In the genomic region with DNA sequence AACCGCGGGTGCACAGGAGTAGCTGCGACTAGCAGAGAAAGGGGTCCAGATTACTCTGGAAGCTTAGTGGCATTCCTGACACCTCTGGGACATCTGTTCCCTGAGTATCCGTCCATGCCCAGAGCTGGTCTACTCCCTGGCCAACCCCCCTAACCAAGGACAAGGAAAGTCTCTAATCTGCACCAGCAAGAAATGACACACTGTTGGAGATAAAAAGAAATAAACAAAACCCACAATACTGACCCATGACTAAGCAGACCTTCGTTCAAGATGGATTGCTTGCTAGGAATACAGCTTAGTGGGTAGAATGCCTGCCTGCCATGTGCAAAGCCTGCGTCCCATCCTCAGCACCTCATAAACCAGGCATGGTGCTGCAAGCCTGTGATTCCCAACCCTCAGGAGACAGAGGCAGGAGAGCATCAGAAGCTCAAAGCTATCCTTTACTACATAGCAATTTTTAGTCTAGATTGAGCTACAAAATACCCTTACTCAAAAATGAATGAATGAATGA, we compare ENCODE assay signal across 32 mouse cellular contexts. TPM values are rescaled to one million over a fixed set of nuclear protein-coding genes. Genes with fewer than 3 reads are reported as not detected.
"Had no signal": no experiment of that assay in that cellular context is flagged by ENCODE, and none has a peak within 500 bp of the region (broad histone marks: within the 10 kb centered on the region; RNA-seq: fewer than 3 reads in every experiment).

No protein-coding gene starts in this region.

- H3K4me2 ChIP-seq: heart, embryonic 11.5 days; heart, embryonic 13.5 days; heart, embryonic 15.5 days; hindbrain, embryonic 13.5 days; hindbrain, embryonic 15.5 days; kidney, embryonic 15.5 days; limb, embryonic 13.5 days had no signal

- H3K27me3 ChIP-seq: hindbrain, embryonic 15.5 days had no signal

- H3K36me3 ChIP-seq: heart, embryonic 13.5 days; heart, embryonic 15.5 days; hindbrain, embryonic 13.5 days; hindbrain, embryonic 15.5 days; kidney, embryonic 15.5 days; limb, embryonic 13.5 days had no signal

- H3K4me3 ChIP-seq: heart, adult 2 months; heart, embryonic 13.5 days; heart, embryonic 15.5 days; hindbrain, embryonic 13.5 days; hindbrain, embryonic 15.5 days; kidney, embryonic 15.5 days; limb, embryonic 13.5 days had no signal

- ATAC-seq: hindbrain, postnatal 0 days; intestine, embryonic 16.5 days had no signal

- DNase-seq: gastrocnemius, postnatal 14 days; gastrocnemius, postnatal 36 days; heart, adult 11 months; heart, adult 2 months; heart, postnatal 14 days; heart, postnatal 36 days; kidney, adult 11 months; kidney, adult 2 months; kidney, adult 9 months; kidney, postnatal 14 days; kidney, postnatal 36 days; layer of hippocampus, adult 9-11 months; layer of hippocampus, postnatal 36 days; left cerebral cortex, postnatal 4 days had no signal

- H3K4me1 ChIP-seq: heart, embryonic 13.5 days; heart, embryonic 15.5 days; hindbrain, embryonic 13.5 days; hindbrain, embryonic 15.5 days; kidney, embryonic 15.5 days; limb, embryonic 13.5 days had no signal

- H3K9me3 ChIP-seq: heart, embryonic 13.5 days; heart, embryonic 15.5 days; hindbrain, embryonic 13.5 days; hindbrain, embryonic 15.5 days; kidney, embryonic 15.5 days; limb, embryonic 13.5 days had no signal

- H3K27ac ChIP-seq: heart, adult 2 months; heart, embryonic 13.5 days; heart, embryonic 15.5 days; hindbrain, embryonic 13.5 days; hindbrain, embryonic 15.5 days; hindbrain, postnatal 0 days; kidney, embryonic 15.5 days; kidney, postnatal 0 days; limb, embryonic 13.5 days had no signal

- H3K9ac ChIP-seq: heart, embryonic 13.5 days; heart, embryonic 15.5 days; hindbrain, embryonic 13.5 days; hindbrain, embryonic 15.5 days; kidney, embryonic 15.5 days; limb, embryonic 13.5 days had no signal

RNA-seq across cellular contexts. Expression of gene Phlda2, which starts 9.3 kb away (rescaled TPM):
- total RNA-seq: gastrocnemius, adult 8-10 months; gastrocnemius, postnatal 14 days; gastrocnemius, postnatal 36 days; heart, adult 2 months; heart, postnatal 14 days; heart, postnatal 36 days; layer of hippocampus, adult 18-20 months; layer of hippocampus, postnatal 14 days; layer of hippocampus, postnatal 36 days; left cerebral cortex, adult 18-20 months; left cerebral cortex, adult 8-10 months; left cerebral cortex, postnatal 10 days; left cerebral cortex, postnatal 25 days; left cerebral cortex, postnatal 4 days had no signal
- polyA plus RNA-seq: heart, adult 2 months; heart, postnatal 0 days had no signal

RNA-seq across cellular contexts. Expression of gene Slc22a18, which starts 20.1 kb away (rescaled TPM):
- total RNA-seq: left cerebral cortex, postnatal 4 days had no signal
